Mouse (Mus musculus): ENCODE data around the gene Rnf213. TPM values are rescaled to one million over a fixed set of nuclear protein-coding genes. Genes with fewer than 3 reads are reported as not detected.

Rnf213 gene
- polyA plus RNA-seq, 1 experiment from 2014 or later: 12.5 TPM

GRCm38 (mm10) chr11:119533745-119534144, 140.8 kb downstream of the Rnf213 start:
- TF ChIP-seq CTCF (IDR thresholded peaks at IDR 0.05; ENCODE audit: low read depth): 0 out of 2 replicates have a peak, but pooled peaks have one; percentile 22
- Histone ChIP-seq H3K27me3 (ENCODE audit: insufficient read depth, low read length) (no peaks in the 10 kb centered on the region), H3K4me2 (no peak overlapping the region), H3K9me3 (ENCODE audit: low read depth, low read length) (no peaks in the 10 kb centered on the region), H3K4me1 (ENCODE audit: insufficient read depth) (no peaks in the 10 kb centered on the region), H3K9ac (no peak overlapping the region), H3K27ac (ENCODE audit: low read depth) (no peak overlapping the region), H3K36me3 (ENCODE audit: insufficient read depth) (no peaks in the 10 kb centered on the region), H3K4me3 (ENCODE audit: low read depth, low read length) (no peak overlapping the region)
- no peak for ATAC-seq (ENCODE audit: insufficient read depth)
- 54% methylated on average over 7 of the region's 7 CpGs for WGBS
- no peak for DNase-seq

MicroRNA genes within 50 kb of the gene (microRNA counts, 519-probe panel; counts per million panel counts)
- 30.5 counts per million for microRNA mmu-miR-1932

Small RNA genes lying within 50 kb of the gene (microRNA-seq; reads per million reads assigned to microRNA genes)
- gene Mir1932 (ENCODE audit: borderline number of aligned reads): not detected

Other genes with a start within 250 kb of the Rnf213 start
- 17.1 and 17.5 TPM in 2 replicates for gene Tbc1d16, start 164.6 kb upstream of the Rnf213 start, polyA plus RNA-seq (2014; fragmentation: Nextera tagmentation; extraction: Ambion mirVana)
- gene Ccdc40, start 164.5 kb upstream of the Rnf213 start, polyA plus RNA-seq (2014; fragmentation: Nextera tagmentation; extraction: Ambion mirVana): 1.7 and 1.9 TPM in 2 replicates
- 56.0 and 58.8 TPM in 2 replicates for gene Gaa, start 125.2 kb upstream of the Rnf213 start, polyA plus RNA-seq (2014; fragmentation: Nextera tagmentation; extraction: Ambion mirVana)
- gene Eif4a3, start 93.0 kb upstream of the Rnf213 start, polyA plus RNA-seq (2014; fragmentation: Nextera tagmentation; extraction: Ambion mirVana): 419 and 428 TPM in 2 replicates
- gene Card14, start 85.3 kb upstream of the Rnf213 start, polyA plus RNA-seq (2014; fragmentation: Nextera tagmentation; extraction: Ambion mirVana): not detected in 2 replicates
- gene Sgsh, start 37.6 kb upstream of the Rnf213 start, polyA plus RNA-seq (2014; fragmentation: Nextera tagmentation; extraction: Ambion mirVana): 7.6 and 9.5 TPM in 2 replicates
- 9.1 and 9.3 TPM in 2 replicates for gene Slc26a11, start 37.5 kb upstream of the Rnf213 start, polyA plus RNA-seq (2014; fragmentation: Nextera tagmentation; extraction: Ambion mirVana)
- 17.4 and 17.7 TPM in 2 replicates for gene Endov, start 98.2 kb downstream of the Rnf213 start, polyA plus RNA-seq (2014; fragmentation: Nextera tagmentation; extraction: Ambion mirVana)
- gene Nptx1, start 154.7 kb downstream of the Rnf213 start, polyA plus RNA-seq (2014; fragmentation: Nextera tagmentation; extraction: Ambion mirVana): 1.3 and 1.4 TPM in 2 replicates
- 14.6 TPM in 2 replicates for gene Rptor, start 209.8 kb downstream of the Rnf213 start, polyA plus RNA-seq (2014; fragmentation: Nextera tagmentation; extraction: Ambion mirVana)

Measured in lung, embryonic 14.5 days (tissue).